Mouse (Mus musculus) neural tube, embryonic 14.5 days (tissue): ENCODE measurements around the gene Il12rb2. TPM values are rescaled to one million over a fixed set of nuclear protein-coding genes. Genes with fewer than 3 reads are reported as not detected.

Experiments used
- ATAC-seq: fragments of 200-750 bp; cut with Nextera tagmentation; 2 replicates; pipeline ENCODE4 v1.8.0; 2017; ENCODE audit warnings: low read depth, mild to moderate bottlenecking, moderate TSS enrichment, moderate library complexity
- H3K27ac ChIP-seq: fragments of 300-500 bp; sonication (generic); 2 replicates; pipeline ENCODE4 v1.5.1; 2014; ENCODE audit warnings: low read depth, mild to moderate bottlenecking, control low read depth, low read length, moderate library complexity, mixed read lengths
- H3K27me3 ChIP-seq: fragments of 300-500 bp; sonication (generic); 2 replicates; pipeline ENCODE4 v1.6.1; 2014; ENCODE audit warnings: low read length; ENCODE audit not compliant: control insufficient read depth, insufficient read depth
- H3K36me3 ChIP-seq: fragments of 300-500 bp; sonication (generic); 2 replicates; pipeline ENCODE4 v1.6.1; 2014; ENCODE audit warnings: low read length, mixed read lengths; ENCODE audit not compliant: control insufficient read depth, insufficient read depth
- H3K4me1 ChIP-seq: fragments of 300-500 bp; sonication (generic); 2 replicates; pipeline ENCODE4 v1.6.1; 2014; ENCODE audit warnings: low read length; ENCODE audit not compliant: control insufficient read depth, insufficient read depth
- H3K4me2 ChIP-seq: fragments of 300-500 bp; sonication (generic); 2 replicates; pipeline ENCODE4 v1.6.1; 2014; ENCODE audit warnings: mild to moderate bottlenecking, low read depth, low read length, control low read depth
- H3K4me3 ChIP-seq: fragments of 300-500 bp; sonication (generic); 2 replicates; pipeline ENCODE4 v1.5.1; 2014; ENCODE audit warnings: low read depth, low read length, control low read depth, mixed read lengths
- H3K9ac ChIP-seq: fragments of 300-500 bp; sonication (generic); replicated peaks from 2 replicates; pipeline ENCODE4 v1.6.1; 2014; ENCODE audit warnings: low read depth, mild to moderate bottlenecking, control low read depth, low read length, mixed read lengths
- H3K9me3 ChIP-seq: fragments of 300-500 bp; sonication (generic); 2 replicates; pipeline ENCODE4 v1.6.1; 2016; ENCODE audit warnings: low read length; ENCODE audit not compliant: control insufficient read depth
- WGBS: fragments of 180-500 bp; shearing (Covaris S2); extraction: QIAGEN DNeasy Blood & Tissue Kit; methylation state at CpG from one replicate; pipeline ENCODE4 v1.1.7; 2014; 5-methylcytosine and 5-hydroxymethylcytosine counted together
- polyA plus RNA-seq: library from polyadenylated mRNA; unstranded; fragments of >200 nt; fragmentation: Nextera tagmentation; extraction: Ambion mirVana; gene quantifications from 2 replicates; pipeline ENCODE4 v1.2.1, GENCODE M21; 2014

The Il12rb2 gene
- polyA plus RNA-seq, 1 experiment from 2014 or later: 0.11 TPM

DNA sequence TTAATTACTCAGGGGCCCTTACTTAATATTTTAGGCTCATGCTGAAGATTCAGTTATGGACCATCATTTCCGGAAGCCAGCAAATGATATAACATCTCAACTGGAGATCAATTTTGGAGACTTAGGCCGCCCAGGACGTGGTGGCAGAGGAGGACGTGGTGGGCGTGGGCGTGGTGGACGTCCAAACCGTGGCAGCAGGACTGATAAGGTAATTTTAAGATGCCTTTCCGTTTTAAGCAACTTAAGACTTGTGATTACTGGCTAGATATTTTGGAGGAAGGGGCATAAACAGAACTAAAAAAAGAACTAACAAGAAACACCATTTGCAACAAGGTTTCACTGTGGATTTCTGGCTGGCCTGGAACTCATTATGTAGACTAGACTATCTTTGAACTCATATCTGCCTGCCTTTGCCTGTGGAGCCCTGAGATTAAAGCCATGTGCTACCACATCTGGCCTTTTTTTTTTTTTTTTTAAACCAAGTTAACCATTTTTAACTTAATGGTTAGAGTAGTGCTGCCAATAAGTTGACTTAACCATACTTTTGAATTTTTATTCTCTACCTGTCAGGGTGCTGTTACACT, 94.3 kb downstream of the Il12rb2 start:
- Histone ChIP-seq H3K36me3 (peaks cover 30% of the 10 kb centered on the region; the same call in 1 of the 2 replicates), H3K9me3 (no peaks in the 10 kb centered on the region), H3K9ac (no peak overlapping the region), H3K4me1 (no peaks in the 10 kb centered on the region), H3K4me2 (no peak overlapping the region), H3K27ac (no peak overlapping the region), H3K4me3 (no peak overlapping the region), H3K27me3 (no peaks in the 10 kb centered on the region)
- ATAC-seq: no peak
- WGBS: 96% methylated on average over 9 of the region's 9 CpGs

GRCm38 (mm10) chr6:67277944-67278343, 98.0 kb downstream of the Il12rb2 start:
- Histone ChIP-seq H3K4me3 (no peak overlapping the region), H3K27ac (no peak overlapping the region), H3K9ac (no peak overlapping the region), H3K36me3 (peaks cover 35% of the 10 kb centered on the region), H3K27me3 (no peaks in the 10 kb centered on the region), H3K4me1 (no peaks in the 10 kb centered on the region), H3K4me2 (no peak overlapping the region), H3K9me3 (no peaks in the 10 kb centered on the region)
- ATAC-seq: no peak
- WGBS: 91% methylated on average over 5 of the region's 5 CpGs

DNA sequence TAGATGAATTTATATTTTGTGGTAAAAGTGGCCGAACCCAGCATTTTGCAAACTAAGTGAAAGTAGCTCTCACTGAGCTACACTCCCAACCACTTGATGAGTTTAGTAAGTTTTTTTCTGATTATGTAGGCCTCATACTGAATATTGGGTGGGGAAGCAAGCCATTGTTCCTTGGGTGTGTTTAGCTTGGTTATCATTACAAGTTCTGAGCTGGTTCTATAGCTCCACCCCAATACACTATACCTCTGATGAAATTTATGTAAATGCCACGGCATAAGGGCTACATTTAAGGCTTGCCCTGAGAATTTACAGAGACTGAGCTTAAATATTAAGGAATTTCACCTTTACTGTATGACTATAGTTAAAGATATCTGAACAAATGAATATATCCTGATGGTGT, 106.5 kb downstream of the Il12rb2 start:
- H3K4me3 ChIP-seq: peak overlapping the region; percentile 11; the same call in 1 of the 2 replicates
- H3K4me2 ChIP-seq: peak overlapping the region; percentile 90
- H3K9ac ChIP-seq: no peak overlapping the region
- H3K4me1 ChIP-seq: peaks cover 13% of the 10 kb centered on the region
- no peaks in the 10 kb centered on the region; the same call in 1 of the 2 replicates for H3K27me3 ChIP-seq
- H3K9me3 ChIP-seq: no peaks in the 10 kb centered on the region
- H3K27ac ChIP-seq: no peak overlapping the region
- 62% methylated on average over 2 of the region's 2 CpGs for WGBS
- peaks cover 18% of the 10 kb centered on the region for H3K36me3 ChIP-seq
- no peak for ATAC-seq

- H3K9me3 ChIP-seq: no peaks in the 10 kb centered on the region
- peaks cover 18% of the 10 kb centered on the region for H3K36me3 ChIP-seq
- 6% methylated on average over 1 of the region's 1 CpGs for WGBS
- H3K4me3 ChIP-seq: peak overlapping the region; percentile 99
- H3K9ac ChIP-seq: no peak overlapping the region
- no peak overlapping the region for H3K27ac ChIP-seq
- ATAC-seq: no peak
- H3K4me1 ChIP-seq: peaks cover 13% of the 10 kb centered on the region
- H3K27me3 ChIP-seq: no peaks in the 10 kb centered on the region; the same call in 1 of the 2 replicates
- peak overlapping the region; percentile 90 for H3K4me2 ChIP-seq
Measured at GRCm38 (mm10) chr6:67268983-67269382, 107.0 kb downstream of the Il12rb2 start.

- H3K27me3 ChIP-seq: no peaks in the 10 kb centered on the region; the same call in 1 of the 2 replicates
- peaks cover 13% of the 10 kb centered on the region for H3K4me1 ChIP-seq
- peak overlapping the region; percentile 99 for H3K4me3 ChIP-seq
- H3K4me2 ChIP-seq: peak overlapping the region; percentile 90
- peak overlapping the region; percentile 90 for H3K9ac ChIP-seq
- H3K36me3 ChIP-seq: peaks cover 12% of the 10 kb centered on the region; the same call in 1 of the 2 replicates
- 1% methylated on average over 2 of the region's 2 CpGs for WGBS
- H3K27ac ChIP-seq: no peak overlapping the region
- no peak for ATAC-seq
- H3K9me3 ChIP-seq: no peaks in the 10 kb centered on the region
Measured at GRCm38 (mm10) chr6:67268245-67268612, 107.8 kb downstream of the Il12rb2 start.

GRCm38 (mm10) chr6:67267408-67268244, 108.4 kb downstream of the Il12rb2 start:
- under 1% methylated on average over 63 of the region's 65 CpGs for WGBS
- Histone ChIP-seq H3K9ac (peak overlapping the region; percentile 90), H3K4me2 (peak overlapping the region; percentile 90), H3K36me3 (peaks cover 8% of the 10 kb centered on the region; the same call in 1 of the 2 replicates), H3K4me3 (peak overlapping the region; percentile 99), H3K27ac (peak overlapping the region; percentile 81), H3K27me3 (no peaks in the 10 kb centered on the region; the same call in 1 of the 2 replicates), H3K4me1 (peaks cover 13% of the 10 kb centered on the region), H3K9me3 (no peaks in the 10 kb centered on the region)
- peak; percentile 61 for ATAC-seq

DNA sequence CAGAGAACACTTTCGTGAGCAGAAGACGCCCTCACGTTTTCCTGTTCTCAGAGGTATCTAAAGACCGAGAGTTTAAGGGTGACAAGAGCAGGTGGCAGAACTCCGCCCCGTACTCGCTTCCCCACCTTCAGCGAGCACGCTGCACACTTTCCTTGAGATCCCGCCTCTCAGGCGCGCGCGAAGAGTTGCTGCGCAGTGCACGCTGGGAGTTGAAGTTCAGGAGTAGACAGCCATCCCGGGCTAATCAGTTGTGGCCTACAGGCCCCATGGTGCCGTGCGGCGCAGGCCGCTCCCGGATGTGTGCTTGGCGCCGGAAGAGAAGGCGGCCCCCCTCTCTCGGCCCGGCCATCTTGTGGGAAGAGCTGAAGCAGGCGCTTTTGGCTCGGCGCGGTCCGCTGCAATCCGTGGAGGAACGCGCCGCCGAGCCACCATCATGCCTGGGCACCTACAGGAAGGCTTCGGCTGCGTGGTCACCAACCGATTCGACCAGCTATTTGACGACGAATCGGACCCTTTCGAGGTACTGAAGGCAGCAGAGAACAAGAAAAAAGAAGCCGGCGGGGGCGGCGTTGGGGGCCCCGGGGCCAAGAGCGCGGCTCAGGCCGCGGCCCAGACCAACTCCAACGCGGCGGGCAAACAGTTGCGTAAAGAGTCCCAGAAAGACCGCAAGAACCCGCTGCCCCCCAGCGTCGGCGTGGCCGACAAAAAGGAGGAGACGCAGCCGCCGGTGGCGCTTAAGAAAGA, 109.2 kb downstream of the Il12rb2 start:
- WGBS: under 1% methylated on average over 67 of the region's 68 CpGs
- peak overlapping the region; percentile 99 for H3K4me3 ChIP-seq
- H3K27me3 ChIP-seq: no peaks in the 10 kb centered on the region; the same call in 1 of the 2 replicates
- peak; percentile 100 for ATAC-seq
- H3K36me3 ChIP-seq: peaks cover 5% of the 10 kb centered on the region; the same call in 1 of the 2 replicates
- peak overlapping the region; percentile 81 for H3K27ac ChIP-seq
- no peaks in the 10 kb centered on the region for H3K9me3 ChIP-seq
- peak overlapping the region; percentile 90 for H3K9ac ChIP-seq
- H3K4me2 ChIP-seq: peak overlapping the region; percentile 90
- peaks cover 13% of the 10 kb centered on the region for H3K4me1 ChIP-seq

- no peak; the same call in 1 of the 2 replicates for ATAC-seq
- peak overlapping the region; percentile 99 for H3K4me3 ChIP-seq
- under 1% methylated on average over 23 of the region's 23 CpGs for WGBS
- H3K27me3 ChIP-seq: no peaks in the 10 kb centered on the region; the same call in 1 of the 2 replicates
- no peak overlapping the region; the same call in 1 of the 2 replicates for H3K9ac ChIP-seq
- H3K9me3 ChIP-seq: no peaks in the 10 kb centered on the region
- no peaks in the 10 kb centered on the region for H3K36me3 ChIP-seq
- peak overlapping the region; percentile 52 for H3K4me2 ChIP-seq
- no peak overlapping the region for H3K27ac ChIP-seq
- H3K4me1 ChIP-seq: peaks cover 13% of the 10 kb centered on the region
Measured at GRCm38 (mm10) chr6:67266159-67266657, 109.8 kb downstream of the Il12rb2 start.
